Mouse (Mus musculus): ENCODE data around the gene Wnt10b.
A peak's percentile ranks its signal among the peaks of the same experiment; 100 is the strongest.

The Wnt10b gene

DNA sequence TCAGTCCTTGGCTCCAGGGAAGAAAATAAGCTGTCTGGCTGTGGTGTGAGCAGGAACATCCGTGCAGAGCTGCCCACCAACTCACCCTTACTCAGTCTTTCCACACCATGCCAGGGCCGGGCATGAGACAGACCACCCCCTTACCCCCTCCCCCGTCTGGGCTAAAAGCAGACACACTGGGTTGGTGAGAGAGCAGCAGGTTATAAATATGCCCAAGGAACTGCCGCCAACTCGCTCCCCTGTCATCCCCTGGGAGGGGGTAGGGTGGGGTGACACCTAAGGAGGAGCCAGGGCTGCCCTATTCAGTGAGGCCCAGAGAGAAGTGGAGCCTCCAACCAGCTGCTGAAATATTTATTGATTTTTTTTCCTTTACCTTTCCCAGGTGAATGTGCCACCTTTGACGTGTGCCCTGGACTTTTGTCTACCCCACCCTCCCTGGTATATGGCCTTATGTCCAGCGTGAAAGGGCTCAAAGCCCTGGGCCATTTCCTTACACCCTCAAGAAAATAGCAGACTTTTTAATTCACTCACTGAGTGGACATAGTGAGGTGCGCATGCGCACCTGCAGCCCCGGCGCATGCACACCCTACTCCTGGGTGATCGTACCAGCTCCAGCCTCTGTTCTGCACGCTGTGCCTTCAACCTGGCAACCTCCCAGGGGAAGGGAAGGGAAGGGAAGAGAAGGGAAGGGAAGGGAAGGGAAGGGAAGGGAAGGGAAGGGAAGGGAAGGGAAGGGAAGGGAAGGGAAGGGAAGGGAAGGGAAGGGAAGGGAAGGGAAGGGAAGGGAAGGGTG lies 19.0 kb upstream of the Wnt10b start:
- peak; percentile 50 for DNase-seq

DNA sequence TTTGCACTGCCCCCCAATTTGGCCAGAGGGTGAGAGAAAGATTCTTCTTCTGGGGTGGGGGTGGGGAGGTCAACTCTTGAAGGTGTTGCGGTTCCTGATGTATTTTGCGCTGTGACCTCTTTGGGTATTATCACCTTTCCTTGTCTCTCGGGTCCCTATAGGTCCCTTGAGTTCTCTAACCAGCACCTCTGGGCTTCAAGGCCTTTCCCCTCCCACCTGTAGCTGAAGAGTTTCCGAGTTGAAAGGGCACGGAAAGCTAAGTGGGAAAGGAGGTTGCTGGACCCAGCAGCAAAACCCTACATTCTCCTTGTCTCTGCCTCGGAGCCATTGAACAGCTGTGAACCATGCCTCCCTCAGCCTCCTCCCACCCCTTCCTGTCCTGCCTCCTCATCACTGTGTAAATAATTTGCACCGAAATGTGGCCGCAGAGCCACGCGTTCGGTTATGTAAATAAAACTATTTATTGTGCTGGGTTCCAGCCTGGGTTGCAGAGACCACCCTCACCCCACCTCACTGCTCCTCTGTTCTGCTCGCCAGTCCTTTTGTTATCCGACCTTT lies 15.3 kb upstream of the Wnt10b start:
- no peak for DNase-seq

DNA sequence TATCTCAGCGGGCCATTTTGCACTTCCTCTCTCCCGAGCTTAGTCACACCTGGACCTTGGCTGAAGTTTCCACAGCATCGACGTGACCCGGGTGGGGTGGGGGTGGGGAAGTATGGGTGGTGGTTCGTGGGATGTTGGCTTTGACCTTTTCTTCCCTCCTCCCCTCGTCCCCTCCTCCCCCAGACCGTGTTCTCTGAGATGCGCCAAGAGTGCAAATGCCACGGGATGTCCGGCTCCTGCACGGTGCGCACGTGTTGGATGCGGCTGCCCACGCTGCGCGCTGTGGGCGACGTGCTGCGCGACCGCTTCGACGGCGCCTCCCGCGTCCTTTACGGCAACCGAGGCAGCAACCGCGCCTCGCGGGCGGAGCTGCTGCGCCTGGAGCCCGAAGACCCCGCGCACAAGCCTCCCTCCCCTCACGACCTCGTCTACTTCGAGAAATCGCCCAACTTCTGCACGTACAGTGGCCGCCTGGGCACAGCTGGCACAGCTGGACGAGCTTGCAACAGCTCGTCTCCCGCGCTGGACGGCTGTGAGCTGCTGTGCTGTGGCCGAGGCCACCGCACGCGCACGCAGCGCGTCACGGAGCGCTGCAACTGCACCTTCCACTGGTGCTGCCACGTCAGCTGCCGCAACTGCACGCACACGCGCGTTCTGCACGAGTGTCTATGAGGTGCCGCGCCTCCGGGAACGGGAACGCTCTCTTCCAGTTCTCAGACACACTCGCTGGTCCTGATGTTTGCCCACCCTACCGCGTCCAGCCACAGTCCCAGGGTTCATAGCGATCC lies 14.5 kb upstream of the Wnt10b start:
- no peak for DNase-seq

DNA sequence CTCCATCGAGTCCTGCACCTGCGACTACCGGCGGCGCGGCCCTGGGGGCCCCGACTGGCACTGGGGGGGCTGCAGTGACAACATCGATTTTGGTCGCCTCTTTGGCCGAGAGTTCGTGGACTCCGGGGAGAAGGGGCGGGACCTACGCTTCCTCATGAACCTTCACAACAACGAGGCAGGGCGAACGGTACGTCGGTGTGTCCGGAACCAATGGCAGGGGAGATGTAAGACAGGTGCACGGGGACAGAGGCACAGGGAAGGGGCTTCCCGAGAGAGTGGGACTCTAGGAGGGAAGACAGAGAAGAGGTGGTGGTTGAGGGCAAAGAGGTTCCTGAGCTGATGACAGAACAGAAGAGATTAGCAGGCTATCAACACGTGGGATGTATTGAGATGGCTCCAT lies 13.8 kb upstream of the Wnt10b start:
- DNase-seq: no peak

DNA sequence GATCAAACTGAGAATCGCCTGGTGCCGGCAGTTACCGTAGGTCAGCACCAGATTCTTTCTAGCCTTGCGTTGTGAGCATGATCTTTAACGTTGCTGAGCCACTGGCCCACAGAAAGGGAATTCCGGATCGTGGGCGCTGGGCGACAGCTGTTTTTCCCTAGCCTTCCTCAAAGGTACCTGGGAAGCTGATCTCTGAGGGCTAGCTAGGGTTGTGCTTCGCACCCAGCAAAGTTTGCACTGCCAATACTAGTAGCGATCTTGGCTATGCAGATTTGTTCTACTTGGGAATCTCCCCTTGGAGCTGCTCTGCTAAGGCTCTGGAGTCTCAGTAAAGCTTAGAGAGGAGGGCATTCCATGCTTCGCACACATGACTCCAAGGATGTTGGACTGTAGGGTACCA lies 13.3 kb upstream of the Wnt10b start:
- no peak for DNase-seq

DNA sequence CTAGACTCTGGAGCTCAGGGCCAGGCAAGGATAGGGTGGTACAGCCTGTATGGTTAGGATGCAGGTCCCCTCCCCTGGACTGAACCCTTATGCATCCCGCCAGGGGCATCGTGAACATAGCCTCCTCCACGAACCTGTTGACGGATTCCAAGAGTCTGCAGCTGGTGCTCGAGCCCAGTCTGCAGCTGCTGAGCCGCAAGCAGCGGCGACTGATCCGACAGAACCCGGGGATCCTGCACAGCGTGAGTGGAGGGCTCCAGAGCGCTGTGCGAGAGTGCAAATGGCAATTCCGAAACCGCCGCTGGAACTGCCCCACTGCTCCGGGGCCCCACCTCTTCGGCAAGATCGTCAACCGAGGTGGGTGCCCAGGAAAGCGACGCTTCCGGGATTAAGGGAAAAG lies 12.8 kb upstream of the Wnt10b start:
- DNase-seq: no peak

DNA sequence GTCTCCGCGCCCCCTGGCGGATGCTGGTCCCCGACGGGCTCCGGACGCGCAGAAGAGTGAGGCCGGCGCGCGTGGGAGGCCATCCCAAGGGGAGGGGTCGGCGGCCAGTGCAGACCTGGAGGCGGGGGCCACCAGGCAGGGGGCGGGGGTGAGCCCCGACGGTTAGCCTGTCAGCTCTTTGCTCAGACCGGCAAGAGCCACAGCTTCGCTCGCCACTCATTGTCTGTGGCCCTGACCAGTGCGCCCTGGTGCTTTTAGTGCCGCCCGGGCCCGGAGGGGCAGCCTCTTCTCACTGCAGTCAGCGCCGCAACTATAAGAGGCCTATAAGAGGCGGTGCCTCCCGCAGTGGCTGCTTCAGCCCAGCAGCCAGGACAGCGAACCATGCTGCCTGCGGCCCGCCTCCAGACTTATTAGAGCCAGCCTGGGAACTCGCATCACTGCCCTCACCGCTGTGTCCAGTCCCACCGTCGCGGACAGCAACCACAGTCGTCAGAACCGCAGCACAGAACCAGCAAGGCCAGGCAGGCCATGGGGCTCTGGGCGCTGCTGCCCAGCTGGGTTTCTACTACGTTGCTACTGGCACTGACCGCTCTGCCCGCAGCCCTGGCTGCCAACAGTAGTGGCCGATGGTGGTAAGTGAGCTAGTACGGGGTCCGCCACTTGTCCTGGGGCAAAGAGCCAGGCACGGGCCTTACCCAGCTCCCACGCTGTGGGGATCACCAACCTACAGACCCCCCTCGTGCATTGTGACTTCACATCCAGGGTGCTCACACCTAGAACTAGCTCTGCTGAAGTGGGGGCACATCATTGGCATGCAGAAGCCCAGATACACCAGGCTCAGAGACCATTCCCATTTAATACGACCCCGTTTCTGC lies 11.9 kb upstream of the Wnt10b start, which contains the start of gene Wnt1:
Gene Wnt1 (plus strand): TSS at position 197 of the 875 bp plus-strand sequence.
- DNase-seq: peak; percentile 76

DNA sequence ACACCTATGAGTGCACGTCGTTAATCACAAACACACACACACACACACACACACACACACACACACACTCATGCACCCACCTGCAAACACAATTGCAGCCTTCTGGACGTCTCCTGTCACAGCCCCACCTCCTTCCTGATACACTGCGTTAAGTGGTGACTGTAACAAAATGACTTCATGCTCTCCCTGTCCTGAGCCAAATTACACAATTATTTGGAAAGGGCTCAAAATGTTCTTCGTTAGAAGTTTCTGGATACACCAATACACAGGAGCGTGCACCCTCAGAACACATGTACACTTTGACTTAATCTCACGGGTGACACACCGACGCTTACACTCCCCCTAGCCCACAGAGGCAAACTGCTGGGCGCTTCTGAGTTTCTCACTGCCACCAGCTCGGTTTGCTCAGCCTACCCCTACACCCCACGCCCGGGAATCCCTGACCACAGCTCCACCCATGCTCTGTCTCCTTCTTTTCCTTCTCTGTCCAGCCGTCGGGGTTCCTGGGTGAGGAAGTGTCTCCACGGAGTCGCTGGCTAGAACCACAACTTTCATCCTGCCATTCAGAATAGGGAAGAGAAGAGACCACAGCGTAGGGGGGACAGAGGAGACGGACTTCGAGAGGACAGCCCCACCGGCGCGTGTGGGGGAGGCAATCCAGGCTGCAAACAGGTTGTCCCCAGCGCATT lies 11.2 kb upstream of the Wnt10b start:
- no peak for DNase-seq

DNA sequence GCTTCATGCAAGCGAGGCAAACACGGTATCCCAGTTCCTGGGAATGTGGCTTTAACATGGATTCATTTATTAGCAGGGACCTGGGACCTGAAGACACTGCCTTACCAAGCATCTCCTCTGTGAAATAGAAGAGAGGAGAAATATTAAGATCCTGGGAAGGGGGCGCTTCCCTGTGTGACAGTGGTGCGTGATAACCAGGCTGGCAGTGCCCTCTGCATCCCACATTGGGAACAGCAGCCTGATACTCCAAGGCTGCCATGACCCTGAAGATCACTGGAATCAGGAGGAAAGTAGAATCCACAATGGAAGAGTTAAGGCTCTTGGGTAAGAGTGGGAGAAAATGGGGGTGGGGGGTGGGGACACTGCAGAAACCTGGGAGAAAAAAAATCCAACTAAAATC lies 10.0 kb upstream of the Wnt10b start:
- DNase-seq: peak; percentile 55

DNA sequence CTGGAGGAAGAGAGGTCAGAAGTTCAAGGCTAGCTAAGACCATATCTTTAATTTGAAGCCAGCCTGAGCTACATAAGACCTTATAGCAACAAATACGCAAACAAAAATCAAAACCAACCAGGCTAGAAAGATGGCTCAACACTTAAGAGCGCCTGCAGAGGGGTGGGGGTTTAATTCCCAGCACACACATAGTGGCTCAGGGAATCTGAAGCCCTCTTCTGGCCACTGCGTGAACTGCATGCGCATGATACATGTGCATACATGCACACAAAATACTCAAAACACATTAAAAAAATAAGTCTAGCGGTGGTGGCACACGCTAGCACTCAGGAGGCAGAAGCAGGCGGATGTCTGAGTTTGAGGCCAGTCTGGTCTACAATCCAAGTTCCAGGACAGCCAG lies 7.8 kb upstream of the Wnt10b start:
- peak; percentile 59 for DNase-seq

DNA sequence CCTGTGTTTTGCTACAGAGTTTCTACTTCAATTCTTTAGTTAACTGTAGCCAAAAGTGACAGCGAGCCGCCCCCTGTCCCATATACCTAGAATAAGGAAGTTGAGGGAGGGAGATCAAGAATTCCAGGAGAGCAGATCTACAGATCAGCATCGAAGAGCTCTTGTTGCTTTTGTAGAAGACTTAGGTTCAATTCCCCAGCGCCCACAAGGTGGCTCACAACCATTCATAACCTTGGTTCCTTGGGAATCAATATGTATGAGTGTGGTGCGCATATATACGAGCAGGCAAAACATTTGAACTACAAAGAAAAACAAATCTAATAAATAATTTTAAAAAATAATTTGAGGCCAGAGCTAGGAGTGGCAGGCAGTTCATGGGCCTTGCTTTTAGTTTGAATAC lies 3.2 kb upstream of the Wnt10b start:
- no peak for DNase-seq

DNA sequence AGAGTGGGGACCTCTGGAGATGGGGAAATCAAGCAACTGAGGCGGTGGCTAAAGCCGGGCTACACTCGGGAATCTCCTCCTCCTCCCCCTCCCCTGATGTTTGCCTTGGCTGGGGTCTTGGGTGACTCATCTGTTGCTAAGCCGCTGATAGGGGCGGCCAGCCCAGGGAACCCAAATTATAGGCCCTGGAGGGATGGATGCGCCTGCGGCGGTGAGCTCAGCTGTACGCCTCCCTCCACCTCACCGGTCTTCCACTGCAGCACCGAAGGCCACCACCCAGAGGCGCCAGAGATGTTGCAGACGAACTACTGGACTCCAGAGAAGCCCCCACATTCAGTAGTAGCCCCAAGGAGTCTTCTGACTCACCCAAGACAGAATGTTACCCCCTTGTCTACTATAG lies 2.6 kb upstream of the Wnt10b start:
- DNase-seq: peak; percentile 50

DNA sequence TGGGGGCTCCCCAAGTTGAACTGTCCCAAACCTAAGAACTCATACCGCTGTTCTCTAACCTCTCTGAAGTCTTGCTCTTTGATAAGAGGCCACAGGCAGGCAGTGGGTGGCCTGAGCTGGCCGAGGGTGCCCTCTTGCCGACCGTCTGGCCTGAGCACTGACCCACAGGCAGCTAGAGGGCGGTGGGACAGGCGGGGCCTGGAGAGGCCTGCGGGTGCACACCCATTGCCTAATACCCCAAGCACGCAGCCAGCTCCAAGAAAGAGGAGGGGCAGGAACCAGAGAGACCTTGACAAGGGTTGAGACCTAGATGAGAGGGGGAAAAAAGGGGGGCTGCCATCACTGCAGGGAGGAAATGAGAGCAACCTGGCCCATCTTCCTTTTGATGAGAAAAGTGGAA lies 2.1 kb upstream of the Wnt10b start:
- no peak for DNase-seq

DNA sequence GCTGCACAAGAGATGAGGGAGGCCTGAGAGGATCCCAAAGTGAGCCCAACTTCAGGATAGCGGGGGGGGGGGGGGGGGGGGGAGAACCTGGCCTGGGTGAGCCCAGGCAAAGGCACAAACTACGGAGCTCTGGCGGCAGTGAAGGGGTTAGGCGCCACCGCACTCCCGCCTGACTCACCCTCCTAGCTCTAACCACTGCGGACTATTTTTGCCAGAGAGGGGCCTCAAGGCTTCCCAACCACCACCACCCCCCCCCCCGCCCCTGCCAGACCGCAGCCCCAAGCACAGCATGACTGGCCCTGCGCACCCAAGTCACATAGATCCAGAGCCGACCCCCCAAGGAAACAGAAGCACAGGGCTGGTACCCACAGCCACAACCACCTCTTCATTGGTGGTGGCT lies 856 bp upstream of the Wnt10b start:
- no peak for DNase-seq

DNA sequence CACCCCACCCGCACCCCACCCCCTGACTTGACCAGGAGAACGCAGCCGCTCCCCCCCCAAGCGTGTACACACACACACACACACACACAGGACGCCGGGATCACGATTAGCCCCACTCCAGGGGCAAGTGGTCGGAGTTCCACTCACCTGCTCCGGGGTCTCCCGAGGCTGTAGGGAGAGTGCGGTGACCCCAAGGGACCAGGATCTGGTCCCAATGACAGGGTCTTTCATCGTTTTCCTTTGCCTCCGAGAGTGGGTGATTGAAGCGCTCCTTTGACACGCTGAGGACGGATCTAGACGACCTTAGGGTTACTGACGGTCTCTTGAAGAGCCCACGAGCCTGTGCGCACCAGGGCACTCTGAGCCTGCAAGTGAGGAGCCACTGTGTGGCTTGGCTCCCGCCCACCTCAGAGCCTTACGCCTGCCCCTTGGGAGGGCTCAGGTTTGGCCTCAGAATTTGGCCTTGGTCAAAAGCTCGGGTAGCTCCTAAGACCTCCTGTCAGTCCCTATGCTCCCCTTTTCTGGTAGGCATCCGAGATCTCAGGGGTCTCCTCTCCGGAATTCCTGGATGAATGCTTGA lies 331 bp upstream of the Wnt10b start:
- DNase-seq: no peak

DNA sequence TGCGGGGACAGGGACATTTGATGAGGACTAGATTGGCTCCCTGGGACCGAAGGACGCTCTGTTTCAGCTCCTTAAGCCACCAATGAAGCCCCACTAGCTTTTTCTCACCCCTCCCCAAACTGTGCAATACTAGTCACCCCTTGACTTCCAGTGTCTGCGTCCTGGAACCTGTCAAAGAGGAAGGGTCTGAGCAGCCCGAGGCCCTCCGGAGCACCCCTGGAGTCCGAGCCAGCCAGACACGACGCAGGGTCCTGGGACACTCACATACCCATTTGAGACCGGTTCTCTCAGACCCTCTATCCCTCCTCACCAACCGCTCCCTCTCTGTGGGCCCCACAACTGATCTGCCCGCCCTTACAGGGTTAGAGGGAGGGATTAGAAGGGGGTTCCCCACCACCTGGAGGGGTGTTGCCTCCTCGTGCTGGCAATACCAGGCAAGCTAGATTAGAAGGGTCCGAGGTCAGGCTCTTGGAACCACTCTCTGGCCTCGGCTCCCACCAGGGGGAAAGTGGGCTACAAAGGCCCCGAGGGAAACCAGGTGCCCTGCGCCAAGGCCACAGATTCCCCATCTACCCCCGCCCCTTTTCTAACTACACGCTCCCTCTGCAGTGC lies 839 bp downstream of the Wnt10b start:
- DNase-seq: no peak

DNA sequence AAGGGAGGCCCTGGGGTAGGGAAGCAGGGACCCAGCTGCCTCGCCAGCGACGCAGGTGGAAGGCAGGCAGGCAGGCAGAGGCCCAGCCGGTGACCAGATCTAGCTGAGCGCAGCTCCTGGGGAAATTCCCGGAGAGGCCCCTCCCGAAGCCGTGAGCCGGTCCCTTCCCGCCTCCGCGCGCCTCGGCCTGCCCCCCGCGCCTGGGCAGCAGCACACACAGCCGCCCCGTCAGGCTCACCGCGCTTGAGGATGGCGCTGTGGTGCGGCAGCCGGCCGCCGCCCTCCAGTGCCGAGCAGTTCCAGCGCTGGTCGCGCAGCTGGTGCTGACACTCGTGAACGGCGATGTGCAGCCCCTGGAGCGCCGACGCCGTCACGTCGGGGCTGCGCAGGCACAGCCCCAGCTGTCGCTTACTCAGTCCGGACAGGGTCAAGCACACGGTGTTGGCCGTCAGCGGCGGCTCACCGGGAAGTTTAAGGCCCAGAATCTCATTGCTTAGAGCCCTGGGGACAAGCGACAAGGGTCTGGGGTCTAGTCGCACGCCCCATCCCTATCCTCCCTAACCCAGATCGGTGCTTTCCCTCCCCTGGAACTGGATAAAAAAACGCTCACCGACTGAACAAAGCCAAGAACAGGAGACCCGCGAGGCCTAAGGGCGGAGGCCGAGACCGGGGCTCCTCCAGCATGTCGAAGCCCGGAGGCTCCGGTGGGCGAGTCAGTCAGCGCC lies 1.5 kb downstream of the Wnt10b start:
- DNase-seq: peak; percentile 74

DNA sequence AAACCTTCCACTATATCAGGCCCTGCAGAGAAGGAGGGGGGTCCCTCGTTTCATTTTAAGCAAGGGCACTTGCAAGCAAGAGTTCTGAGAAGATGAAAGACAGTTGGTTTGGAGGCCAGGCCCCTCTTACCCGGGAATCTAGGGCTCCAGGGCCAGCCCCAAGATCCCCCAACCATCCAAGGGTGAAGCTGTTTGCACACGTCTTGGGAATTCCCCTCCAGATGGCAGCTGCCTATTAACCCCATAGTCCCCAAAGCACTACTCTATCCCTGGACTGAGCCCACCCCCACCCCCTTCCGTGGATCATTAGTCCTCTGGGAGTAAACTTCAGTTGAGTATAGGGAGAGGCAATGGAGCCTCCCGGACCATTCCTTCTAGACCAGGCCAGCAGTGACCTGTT lies 2.4 kb downstream of the Wnt10b start:
- DNase-seq: no peak

DNA sequence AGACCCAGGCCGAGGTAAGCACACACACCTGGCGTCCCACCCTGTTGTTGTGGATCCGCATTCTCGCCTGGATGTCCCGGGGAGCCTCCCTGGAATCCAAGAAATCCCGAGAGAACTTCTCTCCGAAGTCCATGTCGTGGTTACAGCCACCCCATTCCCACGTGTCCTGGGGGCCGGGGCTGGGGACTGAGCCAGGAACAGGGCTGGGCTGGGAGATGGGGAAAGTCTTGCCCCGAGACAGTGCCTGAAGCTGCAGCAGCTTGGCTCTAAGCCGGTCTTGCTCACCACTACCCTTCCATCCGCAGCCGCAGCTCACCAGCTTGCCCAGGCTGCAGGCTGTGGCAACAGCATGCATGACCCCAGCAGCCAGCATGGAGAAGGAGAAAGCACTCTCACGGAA lies 3.9 kb downstream of the Wnt10b start:
- no peak for DNase-seq

DNA sequence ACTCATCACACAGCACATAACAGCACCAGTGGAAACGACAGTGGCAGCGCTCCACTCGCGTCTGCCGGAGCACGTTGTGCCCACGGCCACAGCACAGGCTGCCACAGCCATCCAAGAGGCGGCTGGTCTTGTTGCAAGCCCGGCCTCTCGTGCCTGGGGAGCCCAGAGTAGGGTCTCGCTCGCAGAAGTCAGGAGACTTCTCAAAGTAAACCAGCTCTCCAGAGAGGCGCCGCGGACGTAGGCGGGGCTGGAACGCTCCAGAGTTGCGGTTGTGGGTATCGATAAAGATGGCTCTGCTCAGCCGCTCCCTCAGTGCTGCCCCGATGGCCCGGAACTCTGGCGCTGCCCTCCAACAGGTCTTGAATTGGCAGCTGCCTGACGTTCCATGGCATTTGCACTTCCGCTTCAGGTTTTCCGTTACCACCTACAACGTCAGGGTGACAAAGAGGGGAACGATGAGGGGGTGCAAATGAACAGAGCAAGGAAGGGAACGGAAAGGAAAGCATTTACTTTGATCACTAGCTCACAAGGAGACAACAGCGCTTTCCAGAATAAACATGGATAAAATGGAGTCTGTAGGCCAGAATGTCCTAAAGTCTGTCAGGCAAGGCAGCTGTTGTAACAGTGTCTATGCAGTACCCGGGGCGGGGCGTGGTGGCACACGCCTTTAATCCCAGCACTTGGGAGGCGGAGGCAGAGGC lies 5.3 kb downstream of the Wnt10b start:
- peak; percentile 64 for DNase-seq

Measured in embryo, embryonic 11 days (tissue).